Mouse (Mus musculus) CH12.LX (cell line): Measurements from ENCODE around the gene Olfr487.
"Not testable (repeated sequence)": the region's sequence is repeated elsewhere in the genome, so short reads cannot be mapped to it uniquely, and the experiment has no call there.

Experiments used
- CTCF ChIP-seq, 2 experiments: IDR thresholded peaks in 1 of 2; conservative IDR thresholded peaks in 1 of 2; 2 replicates each; pipeline ENCODE4 v1.5.1; 2011 to 2012; ENCODE audit warnings: low read depth in 2 of 2, low read length in 2 of 2, improper control_type of control experiment in 1 of 2, inconsistent platforms in 1 of 2, mild to moderate bottlenecking in 1 of 2, moderate library complexity in 1 of 2
- ETS1 ChIP-seq: conservative IDR thresholded peaks from 2 replicates; pipeline ENCODE4 v1.6.1; 2012; ENCODE audit warnings: low read depth, mild to moderate bottlenecking, inconsistent platforms, low read length, improper control_type of control experiment, moderate library complexity
- KAT2A ChIP-seq: IDR thresholded peaks from 2 replicates; pipeline ENCODE4 v1.6.1; 2012; ENCODE audit warnings: low read length, improper control_type of control experiment, inconsistent platforms; ENCODE audit not compliant: insufficient replicate concordance
- MYC ChIP-seq: IDR thresholded peaks from 2 replicates; pipeline ENCODE4 v1.6.1; 2011; ENCODE audit warnings: low read depth, mild to moderate bottlenecking, improper control_type of control experiment, low read length
- NRF1 ChIP-seq: IDR thresholded peaks from 2 replicates; pipeline ENCODE4 v1.6.1; 2014; ENCODE audit warnings: low read depth, mild to moderate bottlenecking, inconsistent platforms, low read length, improper control_type of control experiment, moderate library complexity
- PAX5 ChIP-seq: IDR thresholded peaks from 2 replicates; pipeline ENCODE4 v1.6.1; 2012; ENCODE audit warnings: low read length, inconsistent platforms, mixed read lengths
- POLR2A ChIP-seq: IDR thresholded peaks from 2 replicates; pipeline ENCODE4 v1.6.1; 2011; ENCODE audit warnings: low read depth, mild to moderate bottlenecking, improper control_type of control experiment, low read length
- RCOR1 ChIP-seq: conservative IDR thresholded peaks from 2 replicates; pipeline ENCODE4 v1.6.1; 2012; ENCODE audit warnings: low read depth, mild to moderate bottlenecking, inconsistent platforms, low read length, improper control_type of control experiment
- SMC3 ChIP-seq: IDR thresholded peaks from 2 replicates; pipeline ENCODE4 v1.6.1; 2011; ENCODE audit warnings: low read depth, low read length, improper control_type of control experiment
- USF2 ChIP-seq: conservative IDR thresholded peaks from 2 replicates; pipeline ENCODE4 v1.6.1; 2011; ENCODE audit warnings: low read depth, low read length, improper control_type of control experiment
- ZMIZ1 ChIP-seq: IDR thresholded peaks from 2 replicates; pipeline ENCODE4 v1.6.1; 2012; ENCODE audit warnings: low read depth, mild to moderate bottlenecking, inconsistent platforms, low read length, improper control_type of control experiment

GRCm38 (mm10) chr7:108191196-108191595 lies 23.2 kb downstream of the Olfr487 start:
- not testable (repeated sequence) for TF ChIP-seq SMC3; CTCF (conservative IDR thresholded peaks at IDR 0.05 in 1 of 2, IDR thresholded peaks at IDR 0.05 in 1 of 2; ENCODE audit: low read depth in 2 of 2, low read length in 2 of 2); USF2; KAT2A; NRF1; POLR2A; ETS1; MYC; ZMIZ1; PAX5; RCOR1
